Mouse (Mus musculus): ENCODE measurements at regions not wholly inside any gene's neighbourhood (a gene's known extent, or its start where the extent isn't known, plus 50 kb on each side); places are given as distances from the start of the nearest gene placed in this dataset.

GRCm38 (mm10) chr11:31282136-31282535 lies 87.7 kb downstream of the Stc2 start:
- DNase-seq: no peak

- DNase-seq: peak; percentile 82
Measured at GRCm38 (mm10) chr11:31248467-31248866, 66.2 kb upstream of the Gm17332 start.

All from layer of hippocampus, adult 9-11 months (tissue).